Mouse (Mus musculus): ENCODE data around the gene Defb36.

DNA sequence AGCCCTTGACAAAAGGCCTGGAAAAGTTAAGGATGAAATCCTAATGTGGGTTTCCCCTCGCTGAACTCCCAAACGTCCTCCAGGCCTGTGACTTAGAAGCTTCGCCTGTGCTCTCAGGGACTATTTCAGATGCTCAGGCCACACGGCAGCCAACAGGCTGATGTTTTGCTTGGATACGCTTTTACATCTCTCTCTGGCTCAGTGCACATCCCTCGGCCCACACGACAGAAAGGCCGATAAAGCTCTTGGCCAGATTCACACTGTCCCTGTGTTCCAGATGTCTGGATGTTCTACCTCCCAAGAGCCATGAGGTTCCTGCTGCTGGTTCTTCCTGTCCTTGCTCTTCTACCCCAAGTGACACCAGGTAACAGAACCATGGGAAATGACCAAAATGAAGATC, 30.6 kb upstream of the Defb36 start:
- TF ChIP-seq POLR2A (IDR thresholded peaks at IDR 0.05; ENCODE audit: borderline replicate concordance, control insufficient read depth, low read depth, low read length) (no peak), CTCF (IDR thresholded peaks at IDR 0.05; ENCODE audit: control insufficient read depth, insufficient read depth, low read length) (no peak)
